Mouse (Mus musculus): ENCODE measurements at regions not wholly inside any gene's neighbourhood (a gene's known extent, or its start where the extent isn't known, plus 50 kb on each side); places are given as distances from the start of the nearest gene placed in this dataset.

DNA sequence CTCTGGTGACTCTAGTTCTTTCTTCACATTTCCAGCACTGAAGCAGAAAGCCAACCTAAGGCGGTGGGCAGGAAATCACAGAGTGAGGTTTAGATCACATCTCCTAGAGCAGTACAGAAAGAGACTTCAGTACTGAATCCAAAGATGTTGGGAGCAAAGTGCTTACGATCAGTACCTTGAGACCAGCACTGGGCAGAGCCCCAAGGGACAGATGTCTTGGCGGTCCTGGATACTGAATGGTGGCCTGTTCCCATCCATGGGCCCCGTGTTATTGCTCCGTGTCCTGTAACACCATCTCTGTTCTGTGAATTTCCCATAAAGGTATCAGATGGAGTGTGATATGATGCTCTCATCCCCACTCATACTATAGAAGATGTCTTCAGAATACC lies 353.5 kb upstream of the Nfe2l3 start:
- no peak for TF ChIP-seq CTCF (IDR thresholded peaks at IDR 0.05; ENCODE audit: low read depth)
- TF ChIP-seq EP300 (optimal IDR thresholded peaks at IDR 0.05) = no peak

All from stomach, postnatal 0 days (tissue).